ENCODE assay signal across 8 mouse cellular contexts in genomic region chr16:14360931-14361330, GRCm38 (mm10). TPM values are rescaled to one million over a fixed set of nuclear protein-coding genes. Genes with fewer than 3 reads are reported as not detected.
DNase-seq lines count a peak whose midpoint lies in the region; ATAC-seq and TF ChIP-seq lines count a peak whose summit lies in the region.

No protein-coding gene starts in this region.

- peak; percentile 66 for DNase-seq in kidney, postnatal 0 days (ENCODE audit: low spot score)
- DNase-seq in kidney, adult 8-10 months = no peak
- no peak for DNase-seq in G1E (ENCODE audit: low spot score)
- peak; percentile 31 to 53 for DNase-seq in kidney, postnatal 4 days
- no peak for DNase-seq in layer of hippocampus, adult 11-12 months (ENCODE audit: low spot score)
- no peak for DNase-seq in adrenal gland, adult 2 months

- no peaks in the 10 kb centered on the region for H3K36me3 ChIP-seq in kidney, postnatal 0 days (ENCODE audit: insufficient read depth, low read length)
- peaks cover 29% of the 10 kb centered on the region for H3K36me3 ChIP-seq in G1E (replicated peaks)
- H3K36me3 ChIP-seq in embryonic facial prominence, embryonic 15.5 days = no peaks in the 10 kb centered on the region
- no peaks in the 10 kb centered on the region for H3K36me3 ChIP-seq in neural tube, embryonic 15.5 days

- H3K9ac ChIP-seq in kidney, postnatal 0 days (ENCODE audit: low read depth, low read length) = peak overlapping the region; percentile 86
- peak overlapping the region; percentile 47 for H3K9ac ChIP-seq in embryonic facial prominence, embryonic 15.5 days
- peak overlapping the region; percentile 81 for H3K9ac ChIP-seq in neural tube, embryonic 15.5 days (replicated peaks)

- peaks cover 5% of the 10 kb centered on the region for H3K4me1 ChIP-seq in kidney, postnatal 0 days (replicated peaks; ENCODE audit: insufficient read depth, low read length)
- peaks cover 82% of the 10 kb centered on the region for H3K4me1 ChIP-seq in G1E (ENCODE audit: insufficient read depth, low read depth, low read length)
- peaks cover 13% of the 10 kb centered on the region for H3K4me1 ChIP-seq in embryonic facial prominence, embryonic 15.5 days
- H3K4me1 ChIP-seq in neural tube, embryonic 15.5 days = peaks cover 23% of the 10 kb centered on the region

- peak; percentile 53; the same call in 1 of the 2 replicates for ATAC-seq in kidney, postnatal 0 days (replicated peaks; ENCODE audit: low FRiP score, low read depth)
- no peak for ATAC-seq in G1E (ENCODE audit: extremely low read depth, insufficient number of reproducible peaks, low FRiP score, poor library complexity, severe bottlenecking)
- no peak for ATAC-seq in embryonic facial prominence, embryonic 15.5 days (ENCODE audit: insufficient number of reproducible peaks, low FRiP score, low TSS enrichment, low read depth)
- peak; percentile 64 for ATAC-seq in neural tube, embryonic 15.5 days (ENCODE audit: low FRiP score)

- no peaks in the 10 kb centered on the region for H3K9me3 ChIP-seq in kidney, postnatal 0 days (replicated peaks; ENCODE audit: low read length)
- no peaks in the 10 kb centered on the region for H3K9me3 ChIP-seq in G1E (replicated peaks)
- no peaks in the 10 kb centered on the region for H3K9me3 ChIP-seq in embryonic facial prominence, embryonic 15.5 days (replicated peaks)
- no peaks in the 10 kb centered on the region for H3K9me3 ChIP-seq in neural tube, embryonic 15.5 days (replicated peaks)

- WGBS in kidney, postnatal 0 days = 1% methylated on average over 7 of the region's 7 CpGs
- 4% methylated on average over 7 of the region's 7 CpGs for WGBS in embryonic facial prominence, embryonic 15.5 days
- 5% methylated on average over 7 of the region's 7 CpGs for WGBS in neural tube, embryonic 15.5 days

- no peaks in the 10 kb centered on the region for H3K27me3 ChIP-seq in kidney, postnatal 0 days (ENCODE audit: insufficient read depth, low read length)
- no peaks in the 10 kb centered on the region for H3K27me3 ChIP-seq in G1E (ENCODE audit: insufficient read depth, low read length)
- H3K27me3 ChIP-seq in embryonic facial prominence, embryonic 15.5 days = no peaks in the 10 kb centered on the region
- no peaks in the 10 kb centered on the region for H3K27me3 ChIP-seq in neural tube, embryonic 15.5 days (replicated peaks)

- peak overlapping the region; percentile 81 for H3K4me2 ChIP-seq in kidney, postnatal 0 days (ENCODE audit: low read length)
- peak overlapping the region; percentile 88 for H3K4me2 ChIP-seq in embryonic facial prominence, embryonic 15.5 days (replicated peaks)
- peak overlapping the region; percentile 93 for H3K4me2 ChIP-seq in neural tube, embryonic 15.5 days

- peak overlapping the region; percentile 81 for H3K27ac ChIP-seq in kidney, postnatal 0 days
- H3K27ac ChIP-seq in embryonic facial prominence, embryonic 15.5 days (replicated peaks) = peak overlapping the region; percentile 53; the same call in 1 of the 2 replicates
- peak overlapping the region; percentile 75 for H3K27ac ChIP-seq in neural tube, embryonic 15.5 days (replicated peaks)

- H3K4me3 ChIP-seq in kidney, postnatal 0 days (replicated peaks; ENCODE audit: low read depth, low read length) = peak overlapping the region; percentile 79
- H3K4me3 ChIP-seq in G1E (ENCODE audit: low read depth, low read length) = peak overlapping the region; percentile 84
- H3K4me3 ChIP-seq in embryonic facial prominence, embryonic 15.5 days (replicated peaks) = peak overlapping the region; percentile 79
- peak overlapping the region; percentile 83 for H3K4me3 ChIP-seq in neural tube, embryonic 15.5 days (replicated peaks)

- no peak for TF ChIP-seq CTCF in kidney, postnatal 0 days (IDR thresholded peaks at IDR 0.05; ENCODE audit: low read depth)
- no peak for TF ChIP-seq CTCF in G1E (IDR thresholded peaks at IDR 0.05; ENCODE audit: low read depth, low read length)

RNA-seq across cellular contexts. Expression of gene Abcc1, which starts 0.4 kb away (rescaled TPM):
- polyA plus RNA-seq in kidney, postnatal 0 days (2015; fragmentation: Nextera tagmentation; extraction: Ambion mirVana) = 11.6 and 11.8 TPM in 2 replicates
- total RNA-seq in G1E (2014; fragmentation: Nextera tagmentation) = 49.0 and 69.5 TPM in 2 replicates
- 32.6 and 36.8 TPM in 2 replicates for total RNA-seq in G1E (2017)
- 4.0 and 5.1 TPM in 2 replicates for polyA plus RNA-seq in G1E (2012)
- polyA plus RNA-seq in embryonic facial prominence, embryonic 15.5 days (2015; fragmentation: Nextera tagmentation; extraction: Ambion mirVana) = 14.1 and 15.0 TPM in 2 replicates
- 8.8 and 10.1 TPM in 2 replicates for polyA plus RNA-seq in neural tube, embryonic 15.5 days (2015; fragmentation: Nextera tagmentation; extraction: Ambion mirVana)
- total RNA-seq in adrenal gland, adult 2 months (2021) = 10 to 100 TPM; 21.3 to 28.5 TPM
- polyA plus RNA-seq in adrenal gland, adult 2 months (2012; rRNA removed) = 34.9 and 39.0 TPM in 2 replicates

RNA-seq across cellular contexts. Expression of gene Fopnl, which starts 43.7 kb away (rescaled TPM):
- polyA plus RNA-seq in kidney, postnatal 0 days (2015; fragmentation: Nextera tagmentation; extraction: Ambion mirVana) = 144 and 149 TPM in 2 replicates
- 59.0 and 59.7 TPM in 2 replicates for total RNA-seq in G1E (2014; fragmentation: Nextera tagmentation)
- 73.1 and 76.6 TPM in 2 replicates for total RNA-seq in G1E (2017)
- polyA plus RNA-seq in G1E (2012) = 4.9 and 5.1 TPM in 2 replicates
- 145 and 156 TPM in 2 replicates for polyA plus RNA-seq in embryonic facial prominence, embryonic 15.5 days (2015; fragmentation: Nextera tagmentation; extraction: Ambion mirVana)
- polyA plus RNA-seq in neural tube, embryonic 15.5 days (2015; fragmentation: Nextera tagmentation; extraction: Ambion mirVana) = 186 and 202 TPM in 2 replicates
- 10 to 100 TPM; 44.9 to 65.4 TPM for total RNA-seq in adrenal gland, adult 2 months (2021)
- 23.8 and 26.7 TPM in 2 replicates for polyA plus RNA-seq in adrenal gland, adult 2 months (2012; rRNA removed)

Comparison
In these comparisons a context has a peak if more than half of its experiments do, and no peak if none do; other contexts are left out.
1. DNase-seq: peak in kidney, postnatal 0 days (single experiment) and kidney, postnatal 4 days (2 of 2); none in kidney, adult 8-10 months (0 of 2), G1E (single experiment), layer of hippocampus, adult 11-12 months (single experiment) and adrenal gland, adult 2 months (single experiment).
2. ATAC-seq: peak in kidney, postnatal 0 days (single experiment) and neural tube, embryonic 15.5 days (single experiment); none in G1E (single experiment) and embryonic facial prominence, embryonic 15.5 days (single experiment).
3. Peak in every context shown above with its lines, with median percentiles within 50 percentile points of each other: H3K27ac ChIP-seq, H3K4me2 ChIP-seq, H3K4me3 ChIP-seq and H3K9ac ChIP-seq.